Mouse (Mus musculus): Measurements from ENCODE around the gene Sys1. TPM values are rescaled to one million over a fixed set of nuclear protein-coding genes. Genes with fewer than 3 reads are reported as not detected.
A peak's percentile ranks its signal among the peaks of the same experiment; 100 is the strongest.

The Sys1 gene
- polyA plus RNA-seq, 1 experiment = 111 TPM

- no peak for DNase-seq (ENCODE audit: low read depth in 1 of 2, low spot score in 2 of 2)
- H3K27ac ChIP-seq (ENCODE audit: insufficient read depth, low read length) = no peak within 1 kb of the TSS
- H3K36me3 ChIP-seq (ENCODE audit: control insufficient read depth, insufficient read depth, low read length) = peaks cover 6% of the 10 kb centered on the region
- no peak within 1 kb of the TSS for H3K4me3 ChIP-seq (ENCODE audit: extremely low read depth, insufficient read depth, insufficient read length)
- 93% methylated on average over 6 of the region's 6 CpGs for WGBS
- no peaks in the 10 kb centered on the region for H3K27me3 ChIP-seq (ENCODE audit: control insufficient read depth, insufficient read depth, low read length)
- TF ChIP-seq POLR2A (IDR thresholded peaks at IDR 0.05; ENCODE audit: low read depth, low read length) (no peak), CTCF (IDR thresholded peaks at IDR 0.05; ENCODE audit: extremely low read depth, insufficient read depth, insufficient read length, insufficient replicate concordance) (no peak)
- H3K4me1 ChIP-seq (ENCODE audit: control insufficient read depth, insufficient read depth, insufficient read length) = no peaks in the 10 kb centered on the region
These were observed 16.9 kb downstream of the Sys1 start, which contains the start of gene Trp53tg5 for GRCm38 (mm10) chr2:164473624-164474023. Trp53tg5 (minus strand) TSS chr2:164473724.

DNA sequence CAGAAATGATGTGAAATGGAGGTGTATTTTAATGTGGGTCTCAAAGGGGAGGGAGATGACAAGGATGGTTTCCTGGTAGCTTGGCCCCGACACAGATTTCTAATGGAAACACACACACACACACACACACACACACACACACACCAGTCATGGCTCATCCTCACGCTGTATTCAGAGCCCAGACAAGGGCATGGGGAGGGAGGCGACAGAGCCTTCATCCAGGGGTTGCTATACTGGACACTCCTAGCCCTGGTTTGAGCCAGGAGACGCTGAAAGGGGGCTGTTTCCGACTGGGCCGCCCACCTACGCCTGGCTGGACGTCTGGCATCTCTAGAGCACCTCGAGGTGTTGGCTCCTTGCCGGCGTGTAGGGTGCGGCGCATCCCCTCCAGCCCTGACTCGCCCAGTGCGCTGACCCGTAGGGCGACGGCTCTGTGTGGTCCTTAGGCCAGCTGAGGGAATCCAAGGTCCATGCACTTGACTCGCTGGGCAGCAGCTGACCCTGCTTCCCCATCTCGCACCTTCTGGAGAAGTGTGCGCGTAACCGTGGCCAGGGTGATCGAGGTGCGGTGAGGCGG, 29.0 kb downstream of the Sys1 start, which contains the start of gene Dbndd2:
Gene Dbndd2, plus strand, starts transcription at position 426 of the 577 bp plus-strand sequence.
- H3K4me3 ChIP-seq (ENCODE audit: extremely low read depth, insufficient read depth, insufficient read length) = peak within 1 kb of the TSS; percentile 52
- DNase-seq (ENCODE audit: low read depth in 1 of 2, low spot score in 2 of 2) = no peak
- peaks cover 11% of the 10 kb centered on the region for H3K4me1 ChIP-seq (ENCODE audit: control insufficient read depth, insufficient read depth, insufficient read length)
- 0 out of 2 replicates have a peak within 1 kb of the TSS, but pooled peaks have one; percentile 8 for H3K27ac ChIP-seq (ENCODE audit: insufficient read depth, low read length)
- peaks cover 13% of the 10 kb centered on the region for H3K27me3 ChIP-seq (ENCODE audit: control insufficient read depth, insufficient read depth, low read length)
- H3K36me3 ChIP-seq (ENCODE audit: control insufficient read depth, insufficient read depth, low read length) = no peaks in the 10 kb centered on the region; the same call in 1 of the 2 replicates
- TF ChIP-seq CTCF (IDR thresholded peaks at IDR 0.05; ENCODE audit: extremely low read depth, insufficient read depth, insufficient read length, insufficient replicate concordance) (no peak), POLR2A (IDR thresholded peaks at IDR 0.05; ENCODE audit: low read depth, low read length) (no peak)
- WGBS = 12% methylated on average over 26 of the region's 26 CpGs

DNA sequence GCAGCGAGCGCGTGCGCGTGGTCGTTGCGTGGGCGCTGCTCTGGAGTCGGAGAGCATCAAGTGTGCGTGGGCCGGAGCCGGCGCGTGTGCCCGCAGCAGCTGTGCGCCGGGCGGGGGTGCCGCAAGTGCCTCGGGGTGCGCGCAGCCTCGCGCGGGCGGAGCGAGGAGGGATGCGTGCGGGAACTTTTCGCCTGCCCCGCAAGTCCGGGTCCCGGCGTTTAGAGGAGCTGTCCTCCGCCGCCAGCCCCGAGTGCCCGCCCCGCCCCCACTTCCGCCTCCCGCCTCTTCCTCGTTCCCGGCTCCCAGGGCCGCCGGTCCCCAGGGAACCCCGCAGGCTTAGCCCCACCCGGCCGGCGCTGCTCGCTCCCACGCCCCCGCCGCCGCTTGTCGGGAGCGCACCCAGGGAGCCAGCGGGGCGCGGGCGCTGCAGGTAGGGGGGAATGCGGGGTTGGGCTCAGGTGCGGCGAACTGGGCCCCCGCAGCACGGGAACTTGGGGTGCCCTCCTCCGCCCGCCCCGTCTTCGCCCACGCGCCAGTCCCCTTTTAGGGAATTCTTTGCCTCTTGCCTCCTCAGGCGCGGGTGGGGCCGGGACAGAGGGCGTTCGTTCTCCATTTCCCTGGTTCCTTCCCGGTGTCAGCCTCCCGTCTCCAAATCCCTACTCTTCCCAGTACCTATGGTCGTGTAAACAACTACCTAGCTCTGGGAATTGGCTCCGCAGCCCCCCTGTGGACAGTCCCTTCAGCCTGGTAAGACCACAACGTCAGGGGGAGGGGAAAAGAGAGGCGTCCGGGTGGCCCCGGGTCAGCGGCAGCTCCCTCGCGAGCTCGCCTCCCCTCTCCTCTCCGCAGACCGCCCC, 29.7 kb downstream of the Sys1 start:
- no peaks in the 10 kb centered on the region; the same call in 1 of the 2 replicates for H3K36me3 ChIP-seq (ENCODE audit: control insufficient read depth, insufficient read depth, low read length)
- H3K4me3 ChIP-seq (ENCODE audit: extremely low read depth, insufficient read depth, insufficient read length) = peak overlapping the region; percentile 52
- H3K27ac ChIP-seq (ENCODE audit: insufficient read depth, low read length) = 0 out of 2 replicates have a peak overlapping the region, but pooled peaks have one; percentile 8
- WGBS = 2% methylated on average over 88 of the region's 90 CpGs
- TF ChIP-seq CTCF (IDR thresholded peaks at IDR 0.05; ENCODE audit: extremely low read depth, insufficient read depth, insufficient read length, insufficient replicate concordance) = no peak
- TF ChIP-seq POLR2A (IDR thresholded peaks at IDR 0.05; ENCODE audit: low read depth, low read length) = no peak
- H3K27me3 ChIP-seq (ENCODE audit: control insufficient read depth, insufficient read depth, low read length) = peaks cover 13% of the 10 kb centered on the region
- H3K4me1 ChIP-seq (ENCODE audit: control insufficient read depth, insufficient read depth, insufficient read length) = peaks cover 11% of the 10 kb centered on the region
- DNase-seq (ENCODE audit: low read depth in 1 of 2, low spot score in 2 of 2) = peak in 1 of 2 experiments; percentile 18

- no peak for DNase-seq (ENCODE audit: low read depth in 1 of 2, low spot score in 2 of 2)
- H3K4me3 ChIP-seq (ENCODE audit: extremely low read depth, insufficient read depth, insufficient read length) = peak overlapping the region; percentile 52; the same call in 1 of the 2 replicates
- TF ChIP-seq POLR2A (IDR thresholded peaks at IDR 0.05; ENCODE audit: low read depth, low read length) (no peak), CTCF (IDR thresholded peaks at IDR 0.05; ENCODE audit: extremely low read depth, insufficient read depth, insufficient read length, insufficient replicate concordance) (no peak)
- no peak overlapping the region for H3K27ac ChIP-seq (ENCODE audit: insufficient read depth, low read length)
- H3K36me3 ChIP-seq (ENCODE audit: control insufficient read depth, insufficient read depth, low read length) = no peaks in the 10 kb centered on the region; the same call in 1 of the 2 replicates
- WGBS = 22% methylated on average over 11 of the region's 11 CpGs
- peaks cover 11% of the 10 kb centered on the region for H3K4me1 ChIP-seq (ENCODE audit: control insufficient read depth, insufficient read depth, insufficient read length)
- peaks cover 13% of the 10 kb centered on the region for H3K27me3 ChIP-seq (ENCODE audit: control insufficient read depth, insufficient read depth, low read length)
These were observed 30.4 kb downstream of the Sys1 start for GRCm38 (mm10) chr2:164487115-164487527.

DNA sequence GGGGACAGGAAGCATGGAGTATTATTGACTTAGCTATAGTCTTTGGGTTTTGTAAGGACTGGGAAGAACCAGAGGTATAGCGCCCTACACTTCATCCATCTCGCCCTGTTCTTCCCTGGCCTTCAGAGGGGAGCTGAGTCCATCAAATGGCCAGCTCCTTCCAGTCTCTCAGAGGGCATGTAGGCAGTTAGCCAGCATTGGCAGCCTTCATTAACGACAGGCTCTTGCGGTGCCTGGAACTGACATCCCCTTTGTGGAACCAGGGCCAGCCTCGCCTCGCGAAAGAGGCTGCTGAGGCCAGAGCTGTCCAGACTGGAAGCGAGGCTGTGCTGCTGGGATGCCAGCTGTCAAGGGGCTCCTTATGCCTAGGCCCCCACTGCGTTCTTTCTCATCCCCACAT, 31.0 kb downstream of the Sys1 start:
- H3K27me3 ChIP-seq (ENCODE audit: control insufficient read depth, insufficient read depth, low read length) = peaks cover 13% of the 10 kb centered on the region
- no peaks in the 10 kb centered on the region; the same call in 1 of the 2 replicates for H3K36me3 ChIP-seq (ENCODE audit: control insufficient read depth, insufficient read depth, low read length)
- H3K4me1 ChIP-seq (ENCODE audit: control insufficient read depth, insufficient read depth, insufficient read length) = peaks cover 11% of the 10 kb centered on the region
- no peak overlapping the region for H3K27ac ChIP-seq (ENCODE audit: insufficient read depth, low read length)
- no peak overlapping the region for H3K4me3 ChIP-seq (ENCODE audit: extremely low read depth, insufficient read depth, insufficient read length)
- 84% methylated on average over 9 of the region's 9 CpGs for WGBS
- DNase-seq (ENCODE audit: low read depth in 1 of 2, low spot score in 2 of 2) = no peak
- no peak for TF ChIP-seq POLR2A (IDR thresholded peaks at IDR 0.05; ENCODE audit: low read depth, low read length)
- TF ChIP-seq CTCF (IDR thresholded peaks at IDR 0.05; ENCODE audit: extremely low read depth, insufficient read depth, insufficient read length, insufficient replicate concordance) = no peak

DNA sequence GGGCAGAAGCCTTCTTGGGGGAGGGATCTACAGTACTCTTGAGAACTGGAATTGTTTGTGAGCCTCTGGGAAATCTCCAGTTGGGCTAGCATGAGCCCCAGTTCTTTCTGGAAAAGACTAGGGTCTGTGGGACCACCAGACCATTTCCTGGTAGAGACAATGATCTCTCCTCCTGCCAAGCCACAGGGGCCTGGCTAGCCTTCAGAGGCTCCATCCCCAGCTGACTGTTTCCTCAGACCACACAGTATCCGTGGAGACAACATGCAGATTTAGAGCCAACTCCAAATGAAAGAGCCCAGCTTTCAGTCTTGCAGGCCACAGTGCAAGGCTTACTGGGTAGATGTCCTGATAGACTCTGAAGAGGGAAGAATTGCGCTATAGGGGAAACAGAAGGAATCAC, 37.4 kb downstream of the Sys1 start:
- no peaks in the 10 kb centered on the region for H3K27me3 ChIP-seq (ENCODE audit: control insufficient read depth, insufficient read depth, low read length)
- no peaks in the 10 kb centered on the region for H3K4me1 ChIP-seq (ENCODE audit: control insufficient read depth, insufficient read depth, insufficient read length)
- H3K4me3 ChIP-seq (ENCODE audit: extremely low read depth, insufficient read depth, insufficient read length) = no peak overlapping the region
- H3K27ac ChIP-seq (ENCODE audit: insufficient read depth, low read length) = no peak overlapping the region
- no peak for TF ChIP-seq POLR2A (IDR thresholded peaks at IDR 0.05; ENCODE audit: low read depth, low read length)
- no peak for TF ChIP-seq CTCF (IDR thresholded peaks at IDR 0.05; ENCODE audit: extremely low read depth, insufficient read depth, insufficient read length, insufficient replicate concordance)
- no peaks in the 10 kb centered on the region; the same call in none of the 2 replicates for H3K36me3 ChIP-seq (ENCODE audit: control insufficient read depth, insufficient read depth, low read length)
- no peak for DNase-seq (ENCODE audit: low read depth in 1 of 2, low spot score in 2 of 2)
- WGBS = 80% methylated on average over 2 of the region's 2 CpGs

Measured in spleen, adult 2 months (tissue).